Mouse (Mus musculus) lung, embryonic 15.5 days (tissue): ENCODE data around the gene Supt3. TPM values are rescaled to one million over a fixed set of nuclear protein-coding genes. Genes with fewer than 3 reads are reported as not detected.

Experiments
- ATAC-seq: fragments of 200-750 bp; cut with Nextera tagmentation; 2 replicates; pipeline ENCODE4 v1.8.0; 2017; ENCODE audit warnings: moderate number of reproducible peaks, borderline replicate concordance; ENCODE audit not compliant: low FRiP score, low TSS enrichment; ENCODE audit errors: extremely low read depth
- H3K27ac ChIP-seq: fragments of 300-500 bp; sonication (generic); 2 replicates; pipeline ENCODE4 v1.5.1; 2015; ENCODE audit warnings: moderate library complexity, mild to moderate bottlenecking, inconsistent platforms
- H3K27me3 ChIP-seq: fragments of 300-500 bp; sonication (generic); 2 replicates; pipeline ENCODE4 v1.6.1; 2015; ENCODE audit warnings: inconsistent platforms
- H3K36me3 ChIP-seq: fragments of 300-500 bp; sonication (generic); 2 replicates; pipeline ENCODE4 v1.6.1; 2015; ENCODE audit warnings: inconsistent platforms
- H3K4me1 ChIP-seq: fragments of 300-500 bp; sonication (generic); 2 replicates; pipeline ENCODE4 v1.6.1; 2015; ENCODE audit warnings: inconsistent platforms
- H3K4me2 ChIP-seq: fragments of 300-500 bp; sonication (generic); 2 replicates; pipeline ENCODE4 v1.6.1; 2015; ENCODE audit warnings: inconsistent platforms, mild to moderate bottlenecking, moderate library complexity
- H3K4me3 ChIP-seq: fragments of 300-500 bp; sonication (generic); 2 replicates; pipeline ENCODE4 v1.5.1; 2015; ENCODE audit warnings: mild to moderate bottlenecking, inconsistent platforms
- H3K9ac ChIP-seq: fragments of 300-500 bp; sonication (generic); 2 replicates; pipeline ENCODE4 v1.6.1; 2015; ENCODE audit warnings: inconsistent platforms
- H3K9me3 ChIP-seq: fragments of 300-500 bp; sonication (generic); 2 replicates; pipeline ENCODE4 v1.6.1; 2016; ENCODE audit warnings: inconsistent platforms
- WGBS: fragments of 180-500 bp; shearing (Covaris S2); methylation state at CpG from one replicate; pipeline ENCODE4 v1.1.7; 2015; 5-methylcytosine and 5-hydroxymethylcytosine counted together
- polyA plus RNA-seq: library from polyadenylated mRNA; unstranded; fragments of >200 nt; fragmentation: Nextera tagmentation; extraction: Ambion mirVana; gene quantifications from 2 replicates; pipeline ENCODE4 v1.2.1, GENCODE M21; 2015

The Supt3 gene
- polyA plus RNA-seq, 1 experiment from 2014 or later, result 19.7 TPM

- WGBS, result 66% methylated on average over 2 of the region's 2 CpGs
- ATAC-seq, result no peak
- Histone ChIP-seq H3K36me3 (no peaks in the 10 kb centered on the region), H3K4me1 (no peaks in the 10 kb centered on the region), H3K9me3 (no peaks in the 10 kb centered on the region), H3K4me3 (no peak overlapping the region), H3K4me2 (no peak overlapping the region), H3K27me3 (no peaks in the 10 kb centered on the region), H3K27ac (no peak overlapping the region), H3K9ac (no peak overlapping the region)
Observed at GRCm38 (mm10) chr17:45041084-45041483, 264.1 kb downstream of the Supt3 start.

- H3K27ac ChIP-seq, result no peak overlapping the region
- H3K4me2 ChIP-seq, result no peak overlapping the region
- H3K27me3 ChIP-seq, result no peaks in the 10 kb centered on the region
- no peak overlapping the region for H3K4me3 ChIP-seq
- H3K9me3 ChIP-seq, result no peaks in the 10 kb centered on the region
- ATAC-seq, result no peak
- no peak overlapping the region for H3K9ac ChIP-seq
- no peaks in the 10 kb centered on the region for H3K36me3 ChIP-seq
- no peaks in the 10 kb centered on the region for H3K4me1 ChIP-seq
Observed at GRCm38 (mm10) chr17:45045804-45046203, 268.9 kb downstream of the Supt3 start.

- no peaks in the 10 kb centered on the region for H3K9me3 ChIP-seq
- 84% methylated on average over 3 of the region's 3 CpGs for WGBS
- ATAC-seq, result no peak
Observed at GRCm38 (mm10) chr17:45046583-45046982, 269.6 kb downstream of the Supt3 start.

GRCm38 (mm10) chr17:45047236-45047635 is 270.3 kb downstream of the Supt3 start:
- ATAC-seq, result no peak
- Histone ChIP-seq H3K9ac (no peak overlapping the region), H3K27ac (no peak overlapping the region), H3K4me2 (no peak overlapping the region), H3K4me1 (no peaks in the 10 kb centered on the region), H3K36me3 (no peaks in the 10 kb centered on the region), H3K9me3 (no peaks in the 10 kb centered on the region), H3K4me3 (no peak overlapping the region), H3K27me3 (no peaks in the 10 kb centered on the region)
- WGBS, result 73% methylated on average over 6 of the region's 6 CpGs

More at GRCm38 (mm10) chr17:45046583-45046982, 269.6 kb downstream of the Supt3 start:
- H3K27ac ChIP-seq, result no peak overlapping the region
- no peaks in the 10 kb centered on the region for H3K27me3 ChIP-seq
- no peaks in the 10 kb centered on the region for H3K36me3 ChIP-seq
- H3K4me1 ChIP-seq, result no peaks in the 10 kb centered on the region
- no peak overlapping the region for H3K4me3 ChIP-seq
- no peak overlapping the region for H3K4me2 ChIP-seq
- H3K9ac ChIP-seq, result no peak overlapping the region

GRCm38 (mm10) chr17:45051971-45052370 is 275.0 kb downstream of the Supt3 start:
- Histone ChIP-seq H3K4me2 (no peak overlapping the region), H3K4me1 (no peaks in the 10 kb centered on the region), H3K36me3 (no peaks in the 10 kb centered on the region), H3K9me3 (no peaks in the 10 kb centered on the region), H3K9ac (no peak overlapping the region), H3K4me3 (no peak overlapping the region), H3K27ac (no peak overlapping the region), H3K27me3 (no peaks in the 10 kb centered on the region)
- ATAC-seq, result no peak
- 81% methylated on average over 3 of the region's 3 CpGs for WGBS

GRCm38 (mm10) chr17:45053371-45053770 is 276.4 kb downstream of the Supt3 start:
- ATAC-seq, result no peak
- Histone ChIP-seq H3K4me3 (no peak overlapping the region), H3K4me1 (no peaks in the 10 kb centered on the region), H3K4me2 (no peak overlapping the region), H3K27ac (no peak overlapping the region), H3K27me3 (no peaks in the 10 kb centered on the region), H3K36me3 (no peaks in the 10 kb centered on the region), H3K9ac (no peak overlapping the region), H3K9me3 (no peaks in the 10 kb centered on the region)
- WGBS, result 68% methylated on average over 3 of the region's 3 CpGs

- H3K9ac ChIP-seq, result no peak overlapping the region
- no peaks in the 10 kb centered on the region for H3K36me3 ChIP-seq
- WGBS, result 71% methylated on average over 4 of the region's 4 CpGs
- ATAC-seq, result no peak
- H3K27me3 ChIP-seq, result no peaks in the 10 kb centered on the region
- H3K4me1 ChIP-seq, result no peaks in the 10 kb centered on the region
- no peaks in the 10 kb centered on the region for H3K9me3 ChIP-seq
- H3K4me2 ChIP-seq, result no peak overlapping the region
- H3K27ac ChIP-seq, result no peak overlapping the region
- no peak overlapping the region for H3K4me3 ChIP-seq
Observed at GRCm38 (mm10) chr17:45054526-45054925, 277.6 kb downstream of the Supt3 start.

GRCm38 (mm10) chr17:45056894-45057293 is 279.9 kb downstream of the Supt3 start:
- H3K4me3 ChIP-seq, result no peak overlapping the region
- no peak overlapping the region for H3K27ac ChIP-seq
- WGBS, result 68% methylated on average over 2 of the region's 2 CpGs
- ATAC-seq, result no peak
- H3K9me3 ChIP-seq, result no peaks in the 10 kb centered on the region
- no peak overlapping the region for H3K4me2 ChIP-seq
- H3K4me1 ChIP-seq, result no peaks in the 10 kb centered on the region
- no peak overlapping the region for H3K9ac ChIP-seq
- no peaks in the 10 kb centered on the region for H3K27me3 ChIP-seq
- no peaks in the 10 kb centered on the region for H3K36me3 ChIP-seq

GRCm38 (mm10) chr17:45057780-45058179 is 280.8 kb downstream of the Supt3 start:
- H3K9ac ChIP-seq, result no peak overlapping the region
- no peak overlapping the region for H3K4me3 ChIP-seq
- no peak for ATAC-seq
- H3K36me3 ChIP-seq, result no peaks in the 10 kb centered on the region
- WGBS, result 74% methylated on average over 6 of the region's 6 CpGs
- H3K9me3 ChIP-seq, result no peaks in the 10 kb centered on the region
- no peaks in the 10 kb centered on the region for H3K27me3 ChIP-seq
- H3K27ac ChIP-seq, result no peak overlapping the region
- no peak overlapping the region for H3K4me2 ChIP-seq
- H3K4me1 ChIP-seq, result no peaks in the 10 kb centered on the region

- H3K4me2 ChIP-seq, result no peak overlapping the region
- no peak for ATAC-seq
- 67% methylated on average over 6 of the region's 6 CpGs for WGBS
Observed at GRCm38 (mm10) chr17:45058566-45059363, 281.8 kb downstream of the Supt3 start.

GRCm38 (mm10) chr17:45063776-45064175 is 286.8 kb downstream of the Supt3 start:
- Histone ChIP-seq H3K9me3 (no peaks in the 10 kb centered on the region), H3K4me1 (no peaks in the 10 kb centered on the region), H3K9ac (no peak overlapping the region), H3K4me3 (no peak overlapping the region), H3K27me3 (no peaks in the 10 kb centered on the region), H3K36me3 (no peaks in the 10 kb centered on the region), H3K4me2 (no peak overlapping the region), H3K27ac (no peak overlapping the region)
- no peak for ATAC-seq
- 59% methylated on average over 5 of the region's 5 CpGs for WGBS

More at GRCm38 (mm10) chr17:45058566-45059363, 281.8 kb downstream of the Supt3 start:
- Histone ChIP-seq H3K4me3 (no peak overlapping the region), H3K9me3 (no peaks in the 10 kb centered on the region), H3K4me1 (no peaks in the 10 kb centered on the region), H3K27ac (no peak overlapping the region), H3K9ac (no peak overlapping the region), H3K36me3 (no peaks in the 10 kb centered on the region), H3K27me3 (no peaks in the 10 kb centered on the region)

GRCm38 (mm10) chr17:45065465-45065864 is 288.5 kb downstream of the Supt3 start:
- 72% methylated on average over 2 of the region's 2 CpGs for WGBS
- Histone ChIP-seq H3K4me2 (no peak overlapping the region), H3K27me3 (no peaks in the 10 kb centered on the region), H3K27ac (no peak overlapping the region), H3K9me3 (no peaks in the 10 kb centered on the region), H3K4me3 (no peak overlapping the region), H3K4me1 (no peaks in the 10 kb centered on the region), H3K9ac (no peak overlapping the region), H3K36me3 (no peaks in the 10 kb centered on the region)
- no peak for ATAC-seq
